20 mouse cellular contexts compared by ENCODE assay signal in the genomic region with DNA sequence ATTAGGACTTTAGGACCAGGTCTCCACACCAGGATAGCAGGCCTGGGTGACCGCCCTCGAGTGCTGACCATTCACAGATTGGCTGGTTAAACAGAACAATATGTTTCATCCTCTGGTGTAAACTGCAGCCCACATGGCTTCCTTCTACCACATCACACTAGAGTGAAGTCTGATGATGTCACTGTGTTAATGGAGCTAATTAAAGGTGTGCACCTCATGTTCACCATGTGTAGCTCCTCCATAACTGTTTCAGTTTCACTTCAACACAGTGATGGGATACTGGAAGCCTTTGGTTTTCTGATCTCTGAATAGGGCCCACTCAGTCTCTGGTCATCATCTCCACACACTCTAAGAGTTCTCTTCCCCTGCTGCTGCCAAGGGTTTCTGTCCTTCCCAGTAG.
DNase-seq lines count a peak whose midpoint lies in the region; ATAC-seq and TF ChIP-seq lines count a peak whose summit lies in the region.
"Had no signal": no experiment of that assay in that cellular context is flagged by ENCODE, and none has a peak within 500 bp of the region (broad histone marks: within the 10 kb centered on the region; RNA-seq: fewer than 3 reads in every experiment).

No protein-coding gene starts in this region.

- no peak overlapping the region for H3K27ac ChIP-seq in embryonic facial prominence, embryonic 13.5 days
- no peak overlapping the region for H3K27ac ChIP-seq in embryonic facial prominence, embryonic 10.5 days (replicated peaks)
- H3K27ac ChIP-seq in liver, postnatal 0 days (ENCODE audit: low read depth) = no peak overlapping the region
- H3K27ac ChIP-seq: forebrain, embryonic 13.5 days; forebrain, embryonic 15.5 days had no signal

- peaks cover 6% of the 10 kb centered on the region; the same call in 1 of the 2 replicates for H3K4me1 ChIP-seq in embryonic facial prominence, embryonic 13.5 days
- H3K4me1 ChIP-seq in embryonic facial prominence, embryonic 10.5 days = peaks cover 21% of the 10 kb centered on the region
- H3K4me1 ChIP-seq in liver, postnatal 0 days (ENCODE audit: insufficient read depth) = no peaks in the 10 kb centered on the region
- H3K4me1 ChIP-seq: forebrain, embryonic 15.5 days had no signal

- TF ChIP-seq EP300 in liver, postnatal 0 days (IDR thresholded peaks at IDR 0.05; ENCODE audit: low read depth) = no peak

- H3K27me3 ChIP-seq in embryonic facial prominence, embryonic 13.5 days = no peaks in the 10 kb centered on the region
- H3K27me3 ChIP-seq in embryonic facial prominence, embryonic 10.5 days (replicated peaks; ENCODE audit: low read depth, poor library complexity, severe bottlenecking) = peaks cover 40% of the 10 kb centered on the region
- H3K27me3 ChIP-seq in liver, postnatal 0 days (ENCODE audit: insufficient read depth, low read length) = no peaks in the 10 kb centered on the region
- H3K27me3 ChIP-seq: Patski had no signal

- no peak for DNase-seq in embryonic facial prominence, embryonic 10.5 days (ENCODE audit: low spot score)
- peak; percentile 22 to 29 for DNase-seq in B cell, adult 2 months
- no peak for DNase-seq in right cerebral cortex, postnatal 14 days
- no peak for DNase-seq in liver, postnatal 0 days
- DNase-seq: adrenal gland, adult 8-10 months; adrenal gland, postnatal 14 days; adrenal gland, postnatal 36 days; cerebellum, adult 11-12 months; cerebellum, adult 2 months; cerebellum, adult 9-10 months; cerebellum, postnatal 10 days; cerebellum, postnatal 25 days; forebrain, postnatal 0 days had no signal

- 0 out of 2 replicates have a peak, but pooled peaks have one; percentile 13 for ATAC-seq in embryonic facial prominence, embryonic 13.5 days (ENCODE audit: insufficient number of reproducible peaks, insufficient read depth, low FRiP score, low TSS enrichment, low read depth)
- peak; percentile 81 for ATAC-seq in neutrophil, adult 5-6 weeks (ENCODE audit: extremely low read depth, insufficient number of reproducible peaks, low FRiP score, poor library complexity, severe bottlenecking)
- ATAC-seq in liver, postnatal 0 days = no peak
- ATAC-seq: activated CD4-positive, CD25-positive, alpha-beta regulatory T cell, adult 4 months; forebrain, embryonic 13.5 days; forebrain, embryonic 15.5 days; forebrain, postnatal 0 days; Patski had no signal

- no peak overlapping the region for H3K4me3 ChIP-seq in embryonic facial prominence, embryonic 13.5 days
- H3K4me3 ChIP-seq in embryonic facial prominence, embryonic 10.5 days = no peak overlapping the region
- H3K4me3 ChIP-seq in liver, postnatal 0 days (ENCODE audit: low read depth, low read length) = no peak overlapping the region
- H3K4me3 ChIP-seq: forebrain, embryonic 13.5 days; forebrain, embryonic 15.5 days had no signal

- no peak overlapping the region for H3K4me2 ChIP-seq in embryonic facial prominence, embryonic 13.5 days
- H3K4me2 ChIP-seq in liver, postnatal 0 days (ENCODE audit: low read depth, low read length) = no peak overlapping the region
- H3K4me2 ChIP-seq: forebrain, embryonic 13.5 days; forebrain, embryonic 15.5 days had no signal

- H3K9me3 ChIP-seq in embryonic facial prominence, embryonic 13.5 days = no peaks in the 10 kb centered on the region
- H3K9me3 ChIP-seq in embryonic facial prominence, embryonic 10.5 days = no peaks in the 10 kb centered on the region
- H3K9me3 ChIP-seq in liver, postnatal 0 days (ENCODE audit: low read length) = no peaks in the 10 kb centered on the region
- H3K9me3 ChIP-seq: forebrain, embryonic 13.5 days; forebrain, embryonic 15.5 days; G1E had no signal

- H3K9ac ChIP-seq in embryonic facial prominence, embryonic 13.5 days = no peak overlapping the region
- no peak overlapping the region for H3K9ac ChIP-seq in liver, postnatal 0 days (replicated peaks)
- H3K9ac ChIP-seq: forebrain, embryonic 13.5 days; forebrain, embryonic 15.5 days; forebrain, postnatal 0 days had no signal

- TF ChIP-seq CTCF in liver, postnatal 0 days (IDR thresholded peaks at IDR 0.05; ENCODE audit: low read depth) = no peak

- H3K36me3 ChIP-seq in embryonic facial prominence, embryonic 13.5 days = no peaks in the 10 kb centered on the region
- no peaks in the 10 kb centered on the region for H3K36me3 ChIP-seq in embryonic facial prominence, embryonic 10.5 days (replicated peaks)
- H3K36me3 ChIP-seq in liver, postnatal 0 days (replicated peaks; ENCODE audit: insufficient read depth, low read length) = no peaks in the 10 kb centered on the region
- H3K36me3 ChIP-seq: forebrain, embryonic 15.5 days; G1E had no signal

- WGBS in embryonic facial prominence, embryonic 13.5 days = 79% methylated on average over 2 of the region's 2 CpGs
- WGBS in embryonic facial prominence, embryonic 10.5 days = 82% methylated on average over 2 of the region's 2 CpGs
- 67% methylated on average over 2 of the region's 2 CpGs for WGBS in liver, postnatal 0 days (ENCODE audit: insufficient replicate concordance)

Comparison
In these comparisons a context has a peak if more than half of its experiments do, and no peak if none do; other contexts are left out.
1. DNase-seq: peak in B cell, adult 2 months (2 of 2); none in embryonic facial prominence, embryonic 10.5 days (single experiment), right cerebral cortex, postnatal 14 days (single experiment) and liver, postnatal 0 days (single experiment).